Comparison of ENCODE assay signal across 23 mouse cellular contexts in genomic region chr6:120185756-120186155, GRCm38 (mm10).
DNase-seq lines count a peak whose midpoint lies in the region; ATAC-seq and TF ChIP-seq lines count a peak whose summit lies in the region.
"Had no signal": no experiment of that assay in that cellular context is flagged by ENCODE, and none has a peak within 500 bp of the region (broad histone marks: within the 10 kb centered on the region; RNA-seq: fewer than 3 reads in every experiment).

No protein-coding gene starts in this region.

- peaks cover 26% of the 10 kb centered on the region for H3K4me1 ChIP-seq in forebrain, embryonic 10.5 days
- no peaks in the 10 kb centered on the region for H3K4me1 ChIP-seq in forebrain, postnatal 0 days (ENCODE audit: insufficient read depth)
- H3K4me1 ChIP-seq in heart, embryonic 16.5 days (ENCODE audit: control insufficient read depth, insufficient read depth, low read length): peaks cover 23% of the 10 kb centered on the region
- H3K4me1 ChIP-seq in midbrain, embryonic 14.5 days (ENCODE audit: control insufficient read depth, insufficient read depth, low read length): peaks cover 8% of the 10 kb centered on the region; the same call in 1 of the 2 replicates

- H3K36me3 ChIP-seq in forebrain, embryonic 10.5 days (replicated peaks): no peaks in the 10 kb centered on the region
- no peaks in the 10 kb centered on the region for H3K36me3 ChIP-seq in forebrain, postnatal 0 days (ENCODE audit: insufficient read depth)
- no peaks in the 10 kb centered on the region for H3K36me3 ChIP-seq in heart, embryonic 16.5 days (ENCODE audit: control insufficient read depth, insufficient read depth)
- H3K36me3 ChIP-seq in midbrain, embryonic 14.5 days (ENCODE audit: control insufficient read depth, insufficient read depth, low read length): no peaks in the 10 kb centered on the region
- H3K36me3 ChIP-seq: embryonic facial prominence, embryonic 10.5 days; limb, embryonic 13.5 days had no signal

- H3K9ac ChIP-seq in forebrain, postnatal 0 days: no peak overlapping the region
- H3K9ac ChIP-seq in heart, embryonic 16.5 days (ENCODE audit: low read length): no peak overlapping the region
- H3K9ac ChIP-seq in midbrain, embryonic 14.5 days (replicated peaks; ENCODE audit: low read length): no peak overlapping the region
- H3K9ac ChIP-seq: limb, embryonic 13.5 days; liver, embryonic 14.5 days had no signal

- TF ChIP-seq CTCF in forebrain, postnatal 0 days (IDR thresholded peaks at IDR 0.05; ENCODE audit: low read depth): no peak

- WGBS in forebrain, embryonic 10.5 days: 51% methylated on average over 7 of the region's 7 CpGs
- WGBS in forebrain, postnatal 0 days: 58% methylated on average over 7 of the region's 7 CpGs
- WGBS in heart, embryonic 16.5 days: 53% methylated on average over 7 of the region's 7 CpGs
- 38% methylated on average over 7 of the region's 7 CpGs for WGBS in midbrain, embryonic 14.5 days

- H3K9me3 ChIP-seq in forebrain, embryonic 10.5 days: no peaks in the 10 kb centered on the region
- H3K9me3 ChIP-seq in forebrain, postnatal 0 days (ENCODE audit: low read length): no peaks in the 10 kb centered on the region
- no peaks in the 10 kb centered on the region for H3K9me3 ChIP-seq in heart, embryonic 16.5 days (replicated peaks; ENCODE audit: control insufficient read depth, low read length)
- H3K9me3 ChIP-seq in midbrain, embryonic 14.5 days (ENCODE audit: control insufficient read depth, low read length): no peaks in the 10 kb centered on the region
- H3K9me3 ChIP-seq: embryonic facial prominence, embryonic 10.5 days; limb, embryonic 13.5 days; megakaryocyte, embryonic 14.5 days had no signal

- H3K4me2 ChIP-seq in forebrain, postnatal 0 days (ENCODE audit: low read depth): no peak overlapping the region
- H3K4me2 ChIP-seq in heart, embryonic 16.5 days (ENCODE audit: low read depth, low read length): no peak overlapping the region
- no peak overlapping the region for H3K4me2 ChIP-seq in midbrain, embryonic 14.5 days (ENCODE audit: low read length)
- H3K4me2 ChIP-seq: limb, embryonic 13.5 days had no signal

- no peak for DNase-seq in forebrain, embryonic 10.5 days (ENCODE audit: extremely low spot score, low spot score)
- DNase-seq in forebrain, postnatal 0 days: no peak
- DNase-seq in heart, postnatal 25 days (ENCODE audit: low spot score): no peak
- peak; percentile 44 for DNase-seq in ZHBTc4 (ENCODE audit: low read depth, low spot score)
- DNase-seq in thymus, postnatal 36 days: peak; percentile 67 to 86
- no peak for DNase-seq in midbrain, embryonic 14.5 days
- DNase-seq: adrenal gland, postnatal 36 days; cerebellum, adult 2 months; gastrocnemius, postnatal 14 days; heart, postnatal 10 days; kidney, adult 8-10 months; kidney, postnatal 25 days; layer of hippocampus, adult 9-11 months; lung, postnatal 10 days had no signal

- peak overlapping the region; percentile 52; the same call in 1 of the 2 replicates for H3K27ac ChIP-seq in forebrain, embryonic 10.5 days
- H3K27ac ChIP-seq in forebrain, postnatal 0 days (ENCODE audit: low read depth, low read length): no peak overlapping the region
- no peak overlapping the region for H3K27ac ChIP-seq in heart, embryonic 16.5 days (ENCODE audit: low read length)
- H3K27ac ChIP-seq in midbrain, embryonic 14.5 days (replicated peaks; ENCODE audit: low read depth, low read length): no peak overlapping the region
- H3K27ac ChIP-seq: embryonic facial prominence, embryonic 10.5 days; limb, embryonic 13.5 days; liver, embryonic 14.5 days had no signal

- H3K27me3 ChIP-seq in forebrain, embryonic 10.5 days (ENCODE audit: poor library complexity, severe bottlenecking): peaks cover 36% of the 10 kb centered on the region
- H3K27me3 ChIP-seq in forebrain, postnatal 0 days (ENCODE audit: insufficient read depth, low read length): no peaks in the 10 kb centered on the region
- no peaks in the 10 kb centered on the region for H3K27me3 ChIP-seq in heart, embryonic 16.5 days (ENCODE audit: control insufficient read depth, insufficient read depth, low read length)
- H3K27me3 ChIP-seq in midbrain, embryonic 14.5 days (ENCODE audit: control insufficient read depth, insufficient read depth, low read length): no peaks in the 10 kb centered on the region
- H3K27me3 ChIP-seq: limb, embryonic 13.5 days had no signal

- intact Hi-C loops in heart, postnatal 25 days (cut with DNase I): no loop called here

- ATAC-seq in forebrain, postnatal 0 days: no peak
- ATAC-seq in heart, embryonic 16.5 days (replicated peaks; ENCODE audit: extremely low read depth, insufficient read depth, low FRiP score): peak; percentile 21; the same call in 1 of the 2 replicates
- ATAC-seq in midbrain, embryonic 14.5 days (ENCODE audit: low FRiP score, low TSS enrichment): no peak
- ATAC-seq in erythroblast, adult 5-6 weeks (replicated peaks; ENCODE audit: low FRiP score, poor library complexity, severe bottlenecking): no peak
- ATAC-seq: forebrain, embryonic 16.5 days; midbrain, embryonic 16.5 days had no signal

- H3K4me3 ChIP-seq in forebrain, embryonic 10.5 days: no peak overlapping the region
- H3K4me3 ChIP-seq in forebrain, postnatal 0 days (ENCODE audit: low read depth, low read length): no peak overlapping the region
- H3K4me3 ChIP-seq in heart, embryonic 16.5 days (ENCODE audit: low read length): no peak overlapping the region
- no peak overlapping the region for H3K4me3 ChIP-seq in midbrain, embryonic 14.5 days (replicated peaks; ENCODE audit: low read depth, low read length)
- H3K4me3 ChIP-seq: embryonic facial prominence, embryonic 10.5 days; erythroblast, embryonic 14.5 days; limb, embryonic 13.5 days; megakaryocyte, embryonic 14.5 days had no signal

Comparison
In these comparisons a context has a peak if more than half of its experiments do, and no peak if none do; other contexts are left out.
1. DNase-seq: peak in ZHBTc4 (single experiment) and thymus, postnatal 36 days (2 of 2); none in forebrain, embryonic 10.5 days (single experiment), forebrain, postnatal 0 days (single experiment), heart, postnatal 25 days (single experiment) and midbrain, embryonic 14.5 days (single experiment).